ENCODE assay signal across 8 mouse cellular contexts in genomic region chrX:135993664-135994119, GRCm38 (mm10). TPM values are rescaled to one million over a fixed set of nuclear protein-coding genes. Genes with fewer than 3 reads are reported as not detected.
DNase-seq lines count a peak whose midpoint lies in the region; ATAC-seq and TF ChIP-seq lines count a peak whose summit lies in the region.
"Not testable (repeated sequence)": the region's sequence is repeated elsewhere in the genome, so short reads cannot be mapped to it uniquely, and the experiment has no call there.

Arxes2 (plus strand) TSS chrX:135993824.

- not testable (repeated sequence) for H3K9ac ChIP-seq in hindbrain, embryonic 16.5 days (ENCODE audit: low read depth, low read length); liver, embryonic 13.5 days; midbrain, embryonic 14.5 days (replicated peaks; ENCODE audit: low read length)

- not testable (repeated sequence) for H3K4me1 ChIP-seq in cortical plate, adult 2 months (ENCODE audit: control insufficient read depth, insufficient read depth, low read length); hindbrain, embryonic 16.5 days (ENCODE audit: control insufficient read depth, insufficient read depth, low read depth, low read length); liver, embryonic 13.5 days (replicated peaks); midbrain, embryonic 14.5 days (ENCODE audit: control insufficient read depth, insufficient read depth, low read length)

- not testable (repeated sequence) for H3K4me3 ChIP-seq in cortical plate, adult 2 months (ENCODE audit: insufficient read depth, low read length)
- H3K4me3 ChIP-seq in hindbrain, embryonic 16.5 days (ENCODE audit: low read length): peak within 1 kb of the TSS; percentile 37
- peak within 1 kb of the TSS; percentile 19; the same call in 1 of the 2 replicates for H3K4me3 ChIP-seq in liver, embryonic 13.5 days (replicated peaks)
- H3K4me3 ChIP-seq in midbrain, embryonic 14.5 days (replicated peaks; ENCODE audit: low read depth, low read length): peak within 1 kb of the TSS; percentile 38

- H3K27me3 ChIP-seq in hindbrain, embryonic 16.5 days (replicated peaks; ENCODE audit: control insufficient read depth, insufficient read depth, low read length); liver, embryonic 13.5 days; midbrain, embryonic 14.5 days (ENCODE audit: control insufficient read depth, insufficient read depth, low read length): not testable (repeated sequence)

- TF ChIP-seq CTCF in cortical plate, adult 2 months (IDR thresholded peaks at IDR 0.05; ENCODE audit: extremely low read depth, insufficient read depth, low read length): not testable (repeated sequence)

- ATAC-seq in activated CD4-positive, CD25-positive, alpha-beta regulatory T cell, adult 4 months: peak; percentile 59
- peak; percentile 96 for ATAC-seq in hindbrain, embryonic 16.5 days
- ATAC-seq in liver, embryonic 13.5 days (ENCODE audit: low read depth): peak; percentile 85
- peak; percentile 91 for ATAC-seq in midbrain, embryonic 14.5 days (ENCODE audit: low FRiP score, low TSS enrichment)

- H3K4me2 ChIP-seq in hindbrain, embryonic 16.5 days (ENCODE audit: low read length): peak within 1 kb of the TSS; percentile 51
- H3K4me2 ChIP-seq in liver, embryonic 13.5 days: peak within 1 kb of the TSS; percentile 29
- H3K4me2 ChIP-seq in midbrain, embryonic 14.5 days (ENCODE audit: low read length): peak within 1 kb of the TSS; percentile 55

- not testable (repeated sequence) for H3K9me3 ChIP-seq in hindbrain, embryonic 16.5 days (ENCODE audit: control insufficient read depth, low read length); liver, embryonic 13.5 days (replicated peaks); midbrain, embryonic 14.5 days (ENCODE audit: control insufficient read depth, low read length)

- TF ChIP-seq POLR2A in cortical plate, adult 2 months (IDR thresholded peaks at IDR 0.05; ENCODE audit: extremely low read depth, insufficient read depth, low read length): not testable (repeated sequence)

- H3K27ac ChIP-seq in cortical plate, adult 2 months (ENCODE audit: insufficient read depth, low read length); hindbrain, embryonic 16.5 days (ENCODE audit: low read depth, low read length); liver, embryonic 13.5 days; midbrain, embryonic 14.5 days (replicated peaks; ENCODE audit: low read depth, low read length): not testable (repeated sequence)

- WGBS in hindbrain, embryonic 16.5 days: 17% methylated on average over 3 of the region's 39 CpGs
- WGBS in liver, embryonic 13.5 days (ENCODE audit: insufficient replicate concordance): no CpG with 5 or more reads among the region's 39 CpGs
- 20% methylated on average over 12 of the region's 39 CpGs for WGBS in midbrain, embryonic 14.5 days

- H3K36me3 ChIP-seq in hindbrain, embryonic 16.5 days (ENCODE audit: control insufficient read depth, insufficient read depth, low read length); liver, embryonic 13.5 days; midbrain, embryonic 14.5 days (ENCODE audit: control insufficient read depth, insufficient read depth, low read length): not testable (repeated sequence)

- DNase-seq in gastrocnemius, postnatal 10 days: peak; percentile 11
- not testable (repeated sequence) for DNase-seq in layer of hippocampus, postnatal 14 days (ENCODE audit: low spot score in 2 of 2); liver, embryonic 13.5 days; midbrain, embryonic 14.5 days
- DNase-seq in thymus, postnatal 14 days: peak; percentile 9

RNA-seq across cellular contexts. Expression of gene Arxes2, which starts in this region (rescaled TPM):
- polyA plus RNA-seq in activated CD4-positive, CD25-positive, alpha-beta regulatory T cell, adult 4 months (2017; shearing (Covaris generic)): 1 to 10 TPM; 5.1 to 6.0 TPM
- polyA plus RNA-seq in cortical plate, adult 2 months (2012; rRNA removed): 79.4 and 82.0 TPM in 2 replicates
- 1 to 10 TPM; 4.3 to 4.7 TPM for total RNA-seq in gastrocnemius, postnatal 10 days (2021)
- 271 and 305 TPM in 2 replicates for polyA plus RNA-seq in hindbrain, embryonic 16.5 days (2015; fragmentation: Nextera tagmentation; extraction: Ambion mirVana)
- 10 to 100 TPM; 87.7 to 97.8 TPM for total RNA-seq in layer of hippocampus, postnatal 14 days (2021)
- polyA plus RNA-seq in liver, embryonic 13.5 days (2015; fragmentation: Nextera tagmentation; extraction: Ambion mirVana): 25.8 and 28.8 TPM in 2 replicates
- 312 and 337 TPM in 2 replicates for polyA plus RNA-seq in midbrain, embryonic 14.5 days (2014; fragmentation: Nextera tagmentation; extraction: Ambion mirVana)

Comparison
In these comparisons a context has a peak if more than half of its experiments do, and no peak if none do; other contexts are left out.
1. RNA of gene Arxes2 (total RNA-seq): 87.7 to 97.8 TPM in layer of hippocampus, postnatal 14 days; 4.3 to 4.7 TPM in gastrocnemius, postnatal 10 days; every median in the first group is over 10 times any median in the second.
2. Peak in every context shown above with its lines, with median percentiles within 50 percentile points of each other: ATAC-seq and H3K4me2 ChIP-seq.